Mouse (Mus musculus) thymus, adult 2 months (tissue): ENCODE measurements around the gene Olfr787.

Experiments
- CTCF ChIP-seq: fragments of 200-500 bp; IDR thresholded peaks from 2 replicates; pipeline ENCODE4 v1.5.1; 2012; ENCODE audit warnings: mild to moderate bottlenecking, control low read depth, low read length, moderate library complexity, borderline replicate concordance; ENCODE audit not compliant: control insufficient read depth, poor library complexity, insufficient read depth; ENCODE audit errors: extremely low read depth
- POLR2A ChIP-seq: fragments of 200-500 bp; IDR thresholded peaks from 2 replicates; pipeline ENCODE4 v1.6.1; 2012; ENCODE audit warnings: mild to moderate bottlenecking, low read length, control low read depth, moderate library complexity; ENCODE audit not compliant: control insufficient read depth, poor library complexity, insufficient read depth; ENCODE audit errors: extremely low read depth

DNA sequence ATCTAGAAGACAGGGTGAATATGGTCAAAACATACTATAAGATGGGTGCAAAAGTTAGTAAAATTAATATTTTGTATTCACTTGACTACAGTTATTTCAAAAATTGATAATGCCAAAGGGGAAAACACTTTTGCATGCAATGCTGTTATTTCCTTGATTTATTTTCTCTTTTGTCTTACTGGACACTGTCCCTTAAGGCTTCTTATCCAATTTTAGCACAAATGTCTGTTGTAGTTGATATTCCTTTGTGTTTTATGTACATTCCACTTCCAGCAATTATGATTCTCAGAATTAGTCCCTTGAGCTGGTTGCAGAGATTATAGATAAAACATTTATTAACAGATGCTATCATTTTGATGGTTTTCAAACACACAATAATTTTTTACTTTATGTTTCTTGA lies 34.7 kb upstream of the Olfr787 start, which contains the start of gene Olfr786:
- TF ChIP-seq CTCF (no peak), POLR2A (no peak)
